Mouse (Mus musculus): ENCODE measurements at regions not wholly inside any gene's neighbourhood (a gene's known extent, or its start where the extent isn't known, plus 50 kb on each side); places are given as distances from the start of the nearest gene placed in this dataset.
A peak's percentile ranks its signal among the peaks of the same experiment; 100 is the strongest.

- no peak for DNase-seq (ENCODE audit: low spot score)
Measured at GRCm38 (mm10) chr17:64916657-64917056, 80.8 kb upstream of the 4930583I09Rik start.

GRCm38 (mm10) chr17:64915708-64916107 lies 79.8 kb upstream of the 4930583I09Rik start:
- peak; percentile 25 for DNase-seq (ENCODE audit: low spot score)

- peak; percentile 11 for DNase-seq (ENCODE audit: low spot score)
Measured at GRCm38 (mm10) chr17:64915025-64915424, 79.2 kb upstream of the 4930583I09Rik start.

GRCm38 (mm10) chr17:64914302-64914701 lies 78.4 kb upstream of the 4930583I09Rik start:
- peak; percentile 72 for DNase-seq (ENCODE audit: low spot score)

GRCm38 (mm10) chr17:64908671-64909070 lies 72.8 kb upstream of the 4930583I09Rik start:
- DNase-seq (ENCODE audit: low spot score) = no peak

- DNase-seq (ENCODE audit: low spot score) = peak; percentile 90
Measured at GRCm38 (mm10) chr17:64901721-64902623, 66.1 kb upstream of the 4930583I09Rik start.

- DNase-seq (ENCODE audit: low spot score) = no peak
Measured at GRCm38 (mm10) chr17:64897473-64897872, 61.6 kb upstream of the 4930583I09Rik start.

GRCm38 (mm10) chr17:64895886-64896285 lies 60.0 kb upstream of the 4930583I09Rik start:
- DNase-seq (ENCODE audit: low spot score) = no peak

- no peak for DNase-seq (ENCODE audit: low spot score)
Measured at GRCm38 (mm10) chr17:64895466-64895865, 59.6 kb upstream of the 4930583I09Rik start.

- no peak for DNase-seq (ENCODE audit: low spot score)
Measured at GRCm38 (mm10) chr17:64893182-64893902, 57.5 kb upstream of the 4930583I09Rik start.

All from MN1 (cell line).